Mouse (Mus musculus) right cerebral cortex, postnatal 36 days (tissue): ENCODE measurements at regions not wholly inside any gene's neighbourhood (a gene's known extent, or its start where the extent isn't known, plus 50 kb on each side); places are given as distances from the start of the nearest gene placed in this dataset.

Experiments
- DNase-seq, 2 experiments: peaks; one replicate each; pipeline ENCODE4 v3.0.0; 2022; ENCODE audit warnings: low spot score in 2 of 2, mixed read lengths in 1 of 2

DNA sequence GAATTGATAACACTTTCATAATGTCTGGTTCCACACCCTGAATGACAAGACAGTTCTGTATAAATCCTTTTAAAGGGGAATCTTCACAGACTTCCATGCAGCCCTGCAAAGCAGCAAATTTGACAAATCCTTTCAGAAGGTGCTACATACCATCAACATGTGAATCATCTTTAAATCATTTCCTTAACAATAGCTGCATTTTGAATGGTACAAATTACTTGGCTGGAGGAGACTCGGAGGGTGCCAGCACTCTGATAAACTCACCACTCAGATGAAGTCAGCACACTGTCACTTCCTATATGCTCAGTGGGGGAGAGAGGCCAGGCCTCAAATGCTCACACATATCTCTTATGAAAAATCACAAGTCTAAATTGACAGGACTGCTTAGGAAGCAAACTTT, 386.1 kb downstream of the Efnb2 start:
- peak in 1 of 2 experiments; percentile 4 for DNase-seq

DNA sequence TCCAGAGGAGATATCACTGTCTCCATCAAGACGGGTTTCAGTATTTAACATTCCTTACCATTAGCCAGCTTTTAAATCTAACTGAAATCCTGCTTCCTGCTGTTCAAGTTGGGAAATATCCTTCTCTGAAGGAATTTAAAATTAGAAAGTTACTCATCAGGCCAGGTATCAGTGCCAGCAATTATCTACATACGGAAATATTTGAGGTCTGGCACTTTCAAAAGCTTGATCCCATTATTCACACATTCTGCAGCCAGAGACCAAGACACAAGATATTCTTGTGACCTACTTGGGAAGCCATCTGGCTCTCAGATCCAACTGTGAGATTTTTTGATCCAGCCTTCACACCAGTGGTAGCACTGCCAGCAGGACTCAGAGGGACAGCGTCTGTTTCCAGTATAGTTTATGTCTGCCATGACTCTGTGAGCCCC, 386.8 kb downstream of the Efnb2 start:
- DNase-seq, result peak in 1 of 2 experiments; percentile 6

DNA sequence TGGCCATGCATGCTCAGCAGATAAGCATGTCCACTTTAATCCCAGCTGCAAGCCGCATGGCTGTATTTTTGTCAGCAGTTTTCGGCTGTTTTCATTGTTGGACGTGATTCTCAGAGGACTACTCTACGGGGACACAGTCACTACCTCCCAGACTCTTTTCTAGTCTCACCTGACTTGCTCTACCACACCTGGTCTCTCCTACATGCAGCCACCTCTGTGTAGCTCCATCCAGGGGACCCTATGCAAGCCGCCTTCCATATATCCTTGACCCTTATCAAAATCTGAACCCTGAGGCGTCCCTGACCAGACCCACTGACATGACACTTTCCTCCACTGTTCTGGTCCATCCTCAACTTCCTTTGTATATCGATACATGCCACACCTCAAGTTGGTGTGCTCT, 402.2 kb downstream of the Efnb2 start:
- no peak for DNase-seq

DNA sequence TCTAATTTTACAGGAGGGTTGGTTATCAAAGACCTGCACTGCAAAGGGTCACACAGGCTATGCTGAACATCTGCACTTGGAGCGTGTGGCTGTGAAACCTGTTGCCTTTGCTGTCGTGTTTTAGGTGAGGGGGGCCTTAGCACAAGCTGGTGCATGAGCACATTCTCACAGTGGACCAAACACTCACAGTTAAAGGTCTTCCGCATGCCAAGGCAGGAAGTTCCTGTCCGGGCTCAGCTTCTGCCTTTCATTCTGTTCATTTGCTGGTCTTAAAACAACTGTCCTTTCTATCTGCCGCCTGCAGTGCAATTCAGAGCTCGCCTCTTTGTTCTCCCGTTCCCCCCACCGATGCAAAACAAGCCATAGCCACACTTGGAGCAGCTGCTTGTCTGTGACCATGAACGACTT, 402.8 kb downstream of the Efnb2 start:
- DNase-seq, result no peak

DNA sequence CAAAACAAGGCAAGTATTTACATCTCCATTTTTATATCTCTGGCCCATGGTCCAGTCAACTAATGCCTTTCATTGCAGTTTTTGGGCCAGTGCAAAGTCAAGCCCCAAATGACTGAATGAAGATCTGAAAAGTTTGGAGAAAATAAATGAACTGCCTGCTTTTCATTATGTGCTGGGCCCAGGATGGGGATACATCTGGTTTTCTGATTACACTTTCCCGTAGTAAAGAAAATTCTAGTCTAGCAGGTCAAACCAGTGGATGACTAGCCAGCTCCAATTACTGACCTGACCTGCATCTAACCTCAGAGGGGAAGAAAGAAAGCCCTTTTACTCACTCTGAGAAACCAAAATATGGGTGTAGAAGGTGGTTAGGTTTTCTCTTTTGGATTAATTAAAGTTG, 404.7 kb downstream of the Efnb2 start:
- DNase-seq, result no peak

DNA sequence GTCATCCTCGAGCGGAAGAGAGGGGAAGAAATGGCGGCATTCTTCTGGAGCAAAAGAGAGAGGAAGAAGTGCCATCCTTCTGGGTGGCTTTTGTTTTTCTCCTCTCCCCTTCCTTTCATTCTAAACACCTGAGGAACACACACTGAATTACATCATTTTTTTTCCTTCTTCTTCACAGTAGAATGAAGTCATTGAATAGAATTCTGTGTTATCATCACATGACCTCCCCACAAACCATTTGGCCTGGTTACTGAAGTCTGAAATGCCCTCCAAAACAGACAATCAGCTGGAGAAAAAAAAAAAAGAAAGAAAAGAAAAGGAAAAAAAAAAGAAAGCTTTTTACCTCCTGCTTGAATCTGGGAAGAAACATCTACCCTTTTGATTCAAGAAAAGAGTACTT, 406.6 kb downstream of the Efnb2 start:
- DNase-seq, result no peak

DNA sequence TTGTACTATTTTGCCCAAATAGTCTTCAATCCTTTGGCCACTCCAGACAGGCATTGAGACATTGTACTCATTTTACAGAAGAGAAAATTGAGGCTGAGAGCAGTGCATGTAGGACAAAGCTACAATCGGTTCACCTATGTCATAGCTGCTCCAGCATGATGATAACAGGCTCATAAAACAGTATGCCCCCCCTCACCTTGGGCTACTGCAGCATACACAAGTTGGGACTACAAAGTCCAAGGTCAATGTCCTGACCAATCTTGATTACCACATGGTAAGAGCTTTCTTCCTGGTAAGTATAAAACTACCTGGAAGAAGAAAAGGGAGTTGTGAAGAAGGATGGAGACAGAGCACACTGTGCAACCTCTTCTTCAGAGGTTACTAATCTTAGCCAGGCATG, 416.4 kb downstream of the Efnb2 start:
- no peak for DNase-seq

DNA sequence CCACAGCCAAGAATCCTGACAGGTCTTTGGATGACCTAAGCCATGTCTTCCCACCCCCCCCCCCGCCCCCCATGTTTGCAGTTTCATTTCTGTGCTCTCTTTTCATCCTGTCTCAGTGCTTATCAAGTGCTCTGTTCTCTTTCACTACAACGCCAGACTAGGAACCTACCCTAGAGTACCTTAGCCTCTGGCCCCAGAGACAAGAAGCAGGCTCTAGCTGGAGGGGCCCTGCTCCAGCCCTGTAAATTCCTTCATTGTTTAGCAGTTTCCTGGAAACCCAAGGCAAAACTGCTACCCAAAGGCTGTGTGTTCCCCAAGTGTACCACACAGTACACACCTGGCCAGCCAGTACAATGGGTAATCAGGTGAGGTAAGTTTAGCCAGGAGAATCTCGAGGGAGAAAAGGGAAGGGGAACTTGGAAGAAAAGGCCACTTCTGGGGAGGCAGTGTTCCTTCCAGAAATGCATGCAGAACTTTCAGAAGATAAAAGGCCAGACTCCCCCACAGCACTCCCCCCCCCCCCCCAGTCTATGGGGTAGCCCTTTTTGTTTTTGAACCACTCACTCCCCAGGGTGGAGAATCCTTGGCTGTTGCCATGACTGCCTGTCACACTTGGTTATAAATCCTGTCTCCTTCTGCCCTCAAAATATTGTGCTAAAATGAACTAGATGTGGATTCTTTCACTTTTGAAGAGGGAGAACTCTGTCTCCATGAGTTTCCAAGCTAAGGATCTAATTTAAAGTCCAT, 419.1 kb downstream of the Efnb2 start:
- no peak for DNase-seq

DNA sequence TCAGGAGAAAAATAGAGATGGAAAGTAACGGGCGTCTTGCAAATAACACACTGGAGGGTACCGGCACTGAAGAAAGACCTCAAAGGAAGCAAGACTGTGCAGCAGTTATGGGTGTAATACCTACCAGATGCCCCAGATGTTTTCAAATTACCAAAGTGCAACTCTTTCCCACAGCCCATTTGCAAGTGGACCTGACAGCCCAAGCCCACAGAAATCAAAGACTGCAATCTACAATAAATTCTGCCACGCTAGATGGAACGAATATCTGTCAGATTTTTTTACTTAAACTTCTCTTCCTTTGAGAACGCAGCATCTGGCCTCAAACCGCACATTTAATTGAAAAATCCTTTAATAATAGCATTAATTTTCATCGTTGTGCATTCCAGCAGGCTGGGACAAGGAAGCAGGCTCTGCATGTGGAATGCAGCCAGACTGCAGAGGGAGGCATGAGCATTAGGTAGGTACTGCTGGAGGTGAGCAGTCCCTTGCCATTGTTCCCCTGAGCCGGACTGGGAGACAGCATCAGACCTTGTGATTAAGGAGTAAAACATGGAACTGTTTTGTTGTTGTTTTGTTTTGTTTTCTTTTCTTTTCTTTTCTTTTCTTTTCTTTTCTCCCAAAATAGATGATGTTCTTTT, 419.9 kb downstream of the Efnb2 start:
- DNase-seq, result no peak

DNA sequence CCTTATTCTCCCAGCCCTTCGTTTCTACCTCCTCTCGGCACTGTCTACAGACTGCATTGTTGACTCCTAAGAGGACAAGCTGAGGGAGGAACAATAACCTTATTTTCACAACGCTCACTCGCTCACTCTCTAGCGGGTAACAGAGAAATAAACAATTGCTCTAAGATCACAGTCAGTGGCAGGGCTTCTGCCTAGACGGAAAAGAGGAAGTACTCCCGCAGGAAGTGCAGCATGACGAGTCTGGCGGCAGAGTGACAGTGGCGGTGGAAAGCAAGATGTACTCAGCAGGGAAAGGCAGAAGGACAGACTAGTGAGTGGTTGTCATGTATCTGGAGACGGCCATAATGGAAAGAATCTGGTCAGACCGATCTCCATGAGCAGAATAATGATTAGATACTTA, 421.6 kb downstream of the Efnb2 start:
- no peak for DNase-seq

DNA sequence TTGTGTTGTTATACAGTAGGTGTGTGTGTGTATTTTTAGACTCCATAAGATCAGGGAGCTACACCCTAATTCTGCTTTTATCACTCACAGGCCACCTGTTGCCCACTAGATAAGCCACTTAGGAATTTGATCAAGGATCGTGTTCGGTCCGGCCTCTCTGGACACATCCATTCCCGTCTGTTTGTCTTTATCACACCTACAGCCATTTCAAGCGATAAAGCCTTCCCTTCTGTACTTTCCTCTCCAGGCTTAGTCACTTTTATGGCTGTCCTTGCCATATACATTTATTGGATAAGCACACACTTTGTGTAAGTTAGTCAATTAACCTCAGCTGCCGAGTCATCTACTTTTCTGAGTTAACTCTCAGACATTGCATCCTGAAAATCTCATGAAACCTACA, 423.0 kb downstream of the Efnb2 start:
- no peak for DNase-seq

DNA sequence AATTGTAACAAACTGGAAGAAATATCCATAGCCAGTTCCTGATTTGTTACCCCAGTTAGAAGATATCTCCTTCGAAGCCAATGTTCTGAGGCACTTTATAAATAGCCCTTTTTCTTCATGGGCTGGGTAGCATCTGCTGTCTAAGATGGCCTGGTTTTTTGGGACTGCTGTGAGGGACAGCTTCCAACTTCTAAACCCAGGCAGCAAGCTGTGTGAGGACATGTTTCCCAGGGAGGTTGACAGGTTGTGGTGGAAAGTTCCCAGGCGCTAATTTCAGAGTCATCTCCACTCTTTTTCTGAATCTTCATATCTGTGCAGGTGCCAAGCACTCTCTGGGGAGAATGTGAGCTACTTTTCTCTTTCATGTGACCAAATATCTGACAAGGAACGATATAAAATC, 427.4 kb downstream of the Efnb2 start:
- peak; percentile 32 to 67 for DNase-seq

DNA sequence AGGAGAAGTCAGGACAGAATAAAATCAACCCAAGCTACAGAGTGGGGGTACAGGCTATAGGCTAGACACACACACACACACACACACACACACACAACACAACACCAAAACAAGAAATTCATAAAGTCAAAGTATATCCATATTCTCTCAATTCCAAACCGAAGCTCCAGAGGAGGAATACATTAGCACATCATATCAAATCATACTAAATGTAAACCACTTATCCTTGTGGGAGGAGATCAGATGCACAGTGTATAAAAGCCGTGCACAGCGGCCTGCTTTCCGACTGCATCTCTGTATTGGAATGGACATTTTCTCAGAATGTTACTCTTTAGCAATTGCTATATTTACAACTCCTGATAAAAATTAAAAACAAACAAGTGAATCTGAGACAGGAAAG, 427.9 kb downstream of the Efnb2 start:
- DNase-seq, result peak in 1 of 2 experiments; percentile 25

DNA sequence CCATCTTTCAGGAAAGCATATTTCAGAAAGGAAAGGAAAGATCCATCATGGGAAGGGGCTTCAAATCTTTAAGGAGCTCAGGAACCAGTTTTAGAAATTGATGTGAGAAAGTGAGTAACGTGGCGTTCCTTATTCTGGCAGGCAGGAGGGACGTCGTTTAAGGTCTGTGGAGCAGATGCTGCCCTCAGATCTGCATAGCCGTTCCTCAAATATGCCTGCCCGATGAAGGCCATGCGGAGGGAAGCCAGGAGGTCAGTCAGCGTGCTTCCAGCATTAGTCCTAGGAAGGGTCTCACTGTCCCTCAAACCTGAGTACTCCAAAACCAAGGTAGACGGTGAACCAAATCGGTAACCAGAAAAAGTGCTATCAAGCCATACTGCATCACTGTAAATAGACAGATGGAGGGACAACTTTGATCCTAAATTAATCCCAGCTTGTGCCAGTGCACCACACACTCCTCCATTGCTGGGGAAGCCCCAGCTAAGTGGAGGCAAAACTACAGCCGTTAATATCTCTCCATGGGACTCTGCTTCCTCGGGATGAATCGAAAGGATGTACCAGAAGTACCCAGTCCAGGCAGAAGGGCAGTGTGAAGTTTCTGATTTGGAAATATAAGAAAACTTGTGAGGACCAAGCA, 428.9 kb downstream of the Efnb2 start:
- no peak for DNase-seq

DNA sequence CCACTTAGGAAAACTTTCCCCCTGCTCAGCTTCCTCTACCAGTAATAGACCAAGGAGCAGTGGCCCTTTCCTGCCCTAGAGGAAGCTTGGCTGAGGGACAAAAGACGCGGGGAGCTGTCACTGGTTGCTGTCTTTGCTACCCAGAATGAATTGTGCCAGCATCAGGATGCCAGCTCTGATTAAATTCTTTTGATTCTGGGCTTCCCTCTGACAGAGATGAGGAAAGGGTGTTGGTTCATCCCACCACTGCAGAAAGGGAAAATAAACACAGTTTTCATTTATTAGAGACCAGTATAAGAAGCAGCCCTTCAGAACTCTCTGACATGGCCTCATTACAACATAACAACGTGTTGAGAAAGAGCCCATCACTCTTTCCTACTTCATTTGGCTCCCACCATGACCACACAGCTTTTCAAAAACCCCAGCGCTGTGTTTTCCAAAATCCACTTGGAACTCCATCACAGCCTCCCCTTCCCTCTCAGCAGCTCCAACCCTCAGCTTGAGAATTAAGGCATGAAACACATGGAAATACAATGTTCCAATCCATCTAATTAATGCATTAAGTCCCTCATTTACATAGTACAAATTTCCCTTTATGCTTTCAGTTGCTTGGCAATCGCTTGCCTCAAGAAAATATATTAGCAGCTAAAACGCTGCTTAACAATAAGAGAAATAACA, 429.6 kb downstream of the Efnb2 start:
- no peak for DNase-seq

DNA sequence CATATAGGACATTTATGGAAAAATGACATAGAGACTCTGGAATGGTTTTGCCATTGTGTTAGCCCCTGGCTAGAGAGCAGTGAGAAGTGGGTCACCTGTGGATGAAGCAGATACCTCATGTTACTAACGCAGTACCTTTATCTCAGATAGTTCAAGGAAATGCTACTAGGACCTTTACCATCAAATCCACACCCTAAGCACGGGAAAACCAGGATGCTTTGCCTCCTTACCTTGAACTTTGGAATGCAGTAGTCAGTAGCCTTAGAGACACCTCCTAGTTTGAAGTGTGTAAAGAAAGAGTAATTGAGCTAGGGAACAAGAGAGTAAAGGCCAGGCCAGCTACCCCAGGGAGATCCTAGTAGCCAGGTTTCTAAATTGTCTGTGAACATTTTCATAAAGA, 435.0 kb downstream of the Efnb2 start:
- DNase-seq, result no peak

DNA sequence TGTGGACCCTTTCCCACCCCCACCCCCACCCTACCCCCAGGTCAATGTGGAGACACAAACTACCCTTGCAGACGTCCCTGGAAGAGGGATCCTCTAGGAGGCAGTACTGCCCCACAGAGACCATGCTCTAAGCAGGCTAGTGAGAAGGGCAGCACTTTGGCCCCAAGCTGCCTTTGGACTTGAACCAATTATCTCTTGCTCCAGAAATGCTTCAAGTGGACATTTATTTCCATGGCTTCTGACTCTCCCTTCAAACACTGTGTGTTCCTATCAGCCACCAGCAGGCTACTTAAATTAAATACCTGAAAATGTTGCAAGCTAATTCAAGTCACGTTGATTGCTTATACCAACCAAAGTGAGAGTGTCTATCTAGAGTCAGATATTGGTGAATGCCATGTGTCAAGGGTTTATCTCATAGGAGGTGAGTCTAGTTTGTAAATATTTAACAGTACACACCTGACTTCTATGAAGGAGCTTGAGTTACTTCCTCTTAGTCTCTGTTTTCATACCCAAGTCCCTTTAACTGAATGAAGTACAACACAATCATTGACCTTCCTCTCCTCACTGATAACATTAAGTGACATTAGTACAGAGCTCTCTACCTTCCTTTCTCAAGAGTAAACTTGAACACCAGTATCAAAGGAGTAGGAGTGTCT, 435.7 kb downstream of the Efnb2 start:
- DNase-seq, result no peak

DNA sequence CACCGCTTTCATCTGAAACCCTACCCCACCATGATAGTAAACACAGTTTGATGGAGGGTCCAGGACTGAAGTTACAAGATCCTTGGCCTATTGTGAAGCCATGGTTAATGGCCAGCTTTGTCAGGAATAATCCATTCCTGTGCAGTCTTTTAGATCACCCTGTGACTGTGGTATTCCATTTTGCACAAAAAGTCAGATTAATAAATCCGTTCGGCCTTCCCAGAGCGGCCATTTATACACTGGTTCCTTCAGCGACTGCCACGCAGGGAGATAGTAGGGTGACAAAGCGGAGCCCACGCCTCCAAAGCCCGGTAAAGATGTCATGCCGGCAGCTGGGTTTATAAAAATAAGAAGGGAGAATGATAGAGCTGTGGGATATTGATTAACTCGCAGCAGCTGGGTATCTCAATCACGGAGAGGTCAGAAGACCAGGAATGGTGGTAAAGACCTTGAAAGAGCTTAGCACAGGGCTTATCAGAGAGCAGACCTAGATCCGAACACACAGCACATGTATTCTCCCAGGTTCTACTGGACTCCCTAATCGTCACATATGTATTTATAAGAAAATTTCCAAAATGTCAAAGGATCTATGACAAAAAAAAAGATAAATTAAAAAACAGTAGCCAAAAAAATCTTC, 440.5 kb downstream of the Efnb2 start:
- DNase-seq, result no peak

DNA sequence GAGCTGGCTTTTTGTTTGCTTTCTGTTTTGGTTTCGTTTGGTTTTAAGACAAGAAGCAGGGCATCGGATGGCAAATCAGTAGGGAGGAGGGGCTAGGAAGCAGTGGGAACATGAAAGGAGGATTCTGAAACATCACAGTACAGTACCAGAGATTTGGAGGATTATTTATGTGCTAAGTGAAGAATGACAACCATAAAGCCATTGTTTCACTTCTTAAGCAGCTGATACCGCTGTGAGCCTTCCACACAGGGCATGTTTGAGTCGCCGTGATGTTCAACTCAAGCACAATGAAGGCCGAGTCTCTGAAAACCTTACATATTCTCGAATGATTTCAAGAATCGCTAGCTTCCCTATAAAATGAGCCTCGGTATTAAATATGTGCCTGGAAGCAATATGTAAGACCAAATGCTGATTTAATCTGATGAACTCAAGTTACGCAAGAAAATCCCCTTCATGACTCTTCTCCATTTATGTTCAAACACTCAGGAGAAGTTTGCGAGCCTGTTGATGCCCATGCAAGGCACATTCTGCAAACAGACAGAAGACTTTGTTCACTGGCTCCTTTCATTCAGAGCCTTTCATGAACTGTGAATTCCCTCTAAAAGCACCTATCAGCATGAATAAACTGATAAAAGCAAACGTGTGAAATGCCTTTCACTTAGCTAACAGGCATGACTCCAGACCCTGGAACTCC, 441.2 kb downstream of the Efnb2 start:
- no peak for DNase-seq

DNA sequence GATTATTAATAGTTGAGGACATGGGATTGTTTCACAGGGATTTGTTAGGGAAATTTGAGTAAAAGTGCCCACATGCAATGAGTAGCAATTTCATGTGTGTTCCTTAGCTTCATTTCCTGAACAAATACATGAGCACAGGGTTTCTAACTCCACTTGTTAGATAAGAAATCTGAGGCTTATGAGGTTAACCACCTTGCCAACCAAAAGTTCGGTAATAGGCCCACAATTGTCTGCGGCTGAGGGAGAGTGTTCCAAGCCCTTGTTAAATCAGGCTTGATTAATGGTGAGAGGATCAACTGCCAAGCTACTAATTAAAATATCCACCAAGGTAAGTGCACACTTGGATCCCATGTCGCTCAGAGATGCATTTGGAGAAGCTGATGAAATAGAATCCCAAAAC, 468.0 kb downstream of the Efnb2 start:
- no peak for DNase-seq

DNA sequence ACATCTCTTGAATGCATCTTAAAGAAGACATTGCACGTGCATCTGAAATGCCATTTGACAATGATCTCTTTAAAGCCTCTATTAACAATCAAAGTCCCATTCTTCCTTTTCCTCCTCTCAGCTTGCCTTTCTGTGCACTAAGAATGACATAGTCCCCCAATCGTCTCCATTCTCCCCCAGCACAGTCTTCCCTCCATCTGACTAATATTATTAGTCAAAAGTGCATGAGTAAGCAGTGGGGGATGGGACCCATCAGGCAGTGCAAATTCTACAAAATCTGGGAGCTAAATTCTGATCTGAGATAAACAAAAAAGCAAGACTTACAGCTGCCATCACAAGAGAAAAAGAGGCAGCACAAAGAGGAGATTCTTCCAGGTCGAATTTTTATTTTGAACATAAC, 475.0 kb downstream of the Efnb2 start:
- DNase-seq, result no peak
